Mouse (Mus musculus) layer of hippocampus, adult 2 months (tissue): ENCODE measurements at regions not wholly inside any gene's neighbourhood (a gene's known extent, or its start where the extent isn't known, plus 50 kb on each side); places are given as distances from the start of the nearest gene placed in this dataset.

Source experiments
- DNase-seq, 2 experiments: peaks; one replicate each; pipeline ENCODE4 v3.0.0; 2022; ENCODE audit warnings: low spot score in 2 of 2
- H3K27ac ChIP-seq: fragments of 200-600 bp; 2 replicates; pipeline ENCODE4 v1.8.1; 2022
- H3K4me3 ChIP-seq: fragments of 200-600 bp; 2 replicates; pipeline ENCODE4 v1.8.1; 2022; ENCODE audit warnings: mild to moderate bottlenecking
- CTCF ChIP-seq: fragments of 200-600 bp; conservative IDR thresholded peaks from 2 replicates; pipeline ENCODE4 v1.8.1; 2022; ENCODE audit warnings: antibody characterized with exemption, mild to moderate bottlenecking, moderate library complexity
- microRNA-seq, 2 experiments: library from miRNA; unstranded; fragments of <30 nt; microRNA quantifications; one replicate each; pipeline ENCODE4 v1.2.0; 2021

DNA sequence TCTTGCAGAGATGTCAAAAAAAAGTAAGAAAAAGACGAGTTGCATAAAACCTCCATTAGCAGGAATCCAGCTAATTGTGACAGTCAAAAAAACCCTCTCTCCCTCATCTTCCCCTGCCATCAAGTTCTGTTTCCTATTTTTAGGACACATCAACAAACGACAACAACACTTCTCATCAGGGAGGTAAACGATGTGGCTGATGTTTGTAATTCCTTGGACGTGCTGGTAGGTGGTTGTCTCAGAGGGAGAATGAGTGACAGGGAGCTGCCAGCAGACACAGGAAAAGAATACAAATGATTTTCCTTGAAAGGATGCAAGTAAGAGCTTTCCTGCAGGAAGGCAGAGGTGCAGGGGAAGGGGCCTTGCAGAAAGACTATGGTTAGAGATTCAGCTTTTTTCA, 54.9 kb upstream of the Fam216b start:
- no peak for TF ChIP-seq CTCF

More for the DNA sequence above, 54.9 kb upstream of the Fam216b start:
- H3K4me3 ChIP-seq, result no peak overlapping the region
- no peak overlapping the region for H3K27ac ChIP-seq
- DNase-seq, result no peak

Small RNAs in the stretch of these regions (microRNA-seq; reads per million reads assigned to microRNA genes)
- gene Mir1971, result 0 reads per million in 2 experiments
